Mouse (Mus musculus): Measurements from ENCODE around the gene Rbfox1. TPM values are rescaled to one million over a fixed set of nuclear protein-coding genes. Genes with fewer than 3 reads are reported as not detected.

Rbfox1 gene
- polyA plus RNA-seq, 1 experiment, result 4.0 TPM

GRCm38 (mm10) chr16:6084701-6085365 lies 199.7 kb downstream of the Rbfox1 start:
- no peak for TF ChIP-seq CTCF (IDR thresholded peaks at IDR 0.05; ENCODE audit: insufficient read depth, low read length)
- no peak for TF ChIP-seq POLR2A (IDR thresholded peaks at IDR 0.05; ENCODE audit: borderline replicate concordance, extremely low read depth, low read depth, low read length)
- WGBS, result 84% methylated on average over 7 of the region's 7 CpGs
- DNase-seq, result no peak
- H3K4me1 ChIP-seq (ENCODE audit: control insufficient read depth, insufficient read depth, low read length), result no peaks in the 10 kb centered on the region
- no peak overlapping the region for H3K4me3 ChIP-seq (replicated peaks; ENCODE audit: extremely low read depth, low read depth, low read length)

GRCm38 (mm10) chr16:6086200-6086599 lies 201.0 kb downstream of the Rbfox1 start:
- DNase-seq, result no peak
- Histone ChIP-seq H3K4me1 (ENCODE audit: control insufficient read depth, insufficient read depth, low read length) (no peaks in the 10 kb centered on the region), H3K4me3 (replicated peaks; ENCODE audit: extremely low read depth, low read depth, low read length) (no peak overlapping the region)
- TF ChIP-seq POLR2A (IDR thresholded peaks at IDR 0.05; ENCODE audit: borderline replicate concordance, extremely low read depth, low read depth, low read length) (no peak), CTCF (IDR thresholded peaks at IDR 0.05; ENCODE audit: insufficient read depth, low read length) (no peak)
- WGBS, result 25% methylated on average over 3 of the region's 3 CpGs

- WGBS, result 69% methylated on average over 3 of the region's 3 CpGs
- no peak for DNase-seq
- H3K4me1 ChIP-seq (ENCODE audit: control insufficient read depth, insufficient read depth, low read length), result no peaks in the 10 kb centered on the region
- H3K4me3 ChIP-seq (replicated peaks; ENCODE audit: extremely low read depth, low read depth, low read length), result no peak overlapping the region
- TF ChIP-seq CTCF (IDR thresholded peaks at IDR 0.05; ENCODE audit: insufficient read depth, low read length), result no peak
- TF ChIP-seq POLR2A (IDR thresholded peaks at IDR 0.05; ENCODE audit: borderline replicate concordance, extremely low read depth, low read depth, low read length), result no peak
Measured at GRCm38 (mm10) chr16:6091326-6092123, 206.4 kb downstream of the Rbfox1 start.

GRCm38 (mm10) chr16:6095604-6096372 lies 210.6 kb downstream of the Rbfox1 start:
- DNase-seq, result no peak
- TF ChIP-seq POLR2A (IDR thresholded peaks at IDR 0.05; ENCODE audit: borderline replicate concordance, extremely low read depth, low read depth, low read length), result no peak
- TF ChIP-seq CTCF (IDR thresholded peaks at IDR 0.05; ENCODE audit: insufficient read depth, low read length), result no peak
- Histone ChIP-seq H3K4me1 (ENCODE audit: control insufficient read depth, insufficient read depth, low read length) (no peaks in the 10 kb centered on the region), H3K4me3 (replicated peaks; ENCODE audit: extremely low read depth, low read depth, low read length) (no peak overlapping the region)
- 71% methylated on average over 2 of the region's 2 CpGs for WGBS

GRCm38 (mm10) chr16:6097244-6098040 lies 212.3 kb downstream of the Rbfox1 start:
- DNase-seq, result no peak
- Histone ChIP-seq H3K4me1 (ENCODE audit: control insufficient read depth, insufficient read depth, low read length) (no peaks in the 10 kb centered on the region), H3K4me3 (replicated peaks; ENCODE audit: extremely low read depth, low read depth, low read length) (no peak overlapping the region)
- no peak for TF ChIP-seq POLR2A (IDR thresholded peaks at IDR 0.05; ENCODE audit: borderline replicate concordance, extremely low read depth, low read depth, low read length)
- TF ChIP-seq CTCF (IDR thresholded peaks at IDR 0.05; ENCODE audit: insufficient read depth, low read length), result no peak
- WGBS, result 63% methylated on average over 7 of the region's 7 CpGs

GRCm38 (mm10) chr16:6098116-6098515 lies 213.0 kb downstream of the Rbfox1 start:
- no peak for TF ChIP-seq CTCF (IDR thresholded peaks at IDR 0.05; ENCODE audit: insufficient read depth, low read length)
- no peak for TF ChIP-seq POLR2A (IDR thresholded peaks at IDR 0.05; ENCODE audit: borderline replicate concordance, extremely low read depth, low read depth, low read length)
- no peaks in the 10 kb centered on the region for H3K4me1 ChIP-seq (ENCODE audit: control insufficient read depth, insufficient read depth, low read length)
- 82% methylated on average over 3 of the region's 3 CpGs for WGBS
- no peak for DNase-seq
- no peak overlapping the region for H3K4me3 ChIP-seq (replicated peaks; ENCODE audit: extremely low read depth, low read depth, low read length)

- no peaks in the 10 kb centered on the region for H3K4me1 ChIP-seq (ENCODE audit: control insufficient read depth, insufficient read depth, low read length)
- H3K4me3 ChIP-seq (replicated peaks; ENCODE audit: extremely low read depth, low read depth, low read length), result no peak overlapping the region
- DNase-seq, result no peak
- 82% methylated on average over 2 of the region's 2 CpGs for WGBS
- TF ChIP-seq CTCF (IDR thresholded peaks at IDR 0.05; ENCODE audit: insufficient read depth, low read length) (no peak), POLR2A (IDR thresholded peaks at IDR 0.05; ENCODE audit: borderline replicate concordance, extremely low read depth, low read depth, low read length) (no peak)
Measured at GRCm38 (mm10) chr16:6099598-6099997, 214.4 kb downstream of the Rbfox1 start.

- TF ChIP-seq CTCF (IDR thresholded peaks at IDR 0.05; ENCODE audit: insufficient read depth, low read length) (no peak), POLR2A (IDR thresholded peaks at IDR 0.05; ENCODE audit: borderline replicate concordance, extremely low read depth, low read depth, low read length) (no peak)
- Histone ChIP-seq H3K4me3 (replicated peaks; ENCODE audit: extremely low read depth, low read depth, low read length) (no peak overlapping the region), H3K4me1 (ENCODE audit: control insufficient read depth, insufficient read depth, low read length) (no peaks in the 10 kb centered on the region)
- 55% methylated on average over 5 of the region's 5 CpGs for WGBS
- no peak for DNase-seq
Measured at GRCm38 (mm10) chr16:6100421-6100877, 215.3 kb downstream of the Rbfox1 start.

- WGBS, result 65% methylated on average over 2 of the region's 2 CpGs
- DNase-seq, result no peak
- H3K4me1 ChIP-seq (ENCODE audit: control insufficient read depth, insufficient read depth, low read length), result no peaks in the 10 kb centered on the region
- no peak overlapping the region for H3K4me3 ChIP-seq (replicated peaks; ENCODE audit: extremely low read depth, low read depth, low read length)
- TF ChIP-seq CTCF (IDR thresholded peaks at IDR 0.05; ENCODE audit: insufficient read depth, low read length) (no peak), POLR2A (IDR thresholded peaks at IDR 0.05; ENCODE audit: borderline replicate concordance, extremely low read depth, low read depth, low read length) (no peak)
Measured at GRCm38 (mm10) chr16:6103713-6104112, 218.6 kb downstream of the Rbfox1 start.

All from lung, adult 2 months (tissue).